Mouse (Mus musculus) olfactory bulb, adult 2 months (tissue): ENCODE results near the gene Rundc1.

Experiments used
- CTCF ChIP-seq: fragments of 200-500 bp; IDR thresholded peaks from 2 replicates; pipeline ENCODE4 v1.5.1; 2012; ENCODE audit warnings: low read depth, mild to moderate bottlenecking, low read length, moderate library complexity; ENCODE audit not compliant: insufficient read depth
- POLR2A ChIP-seq: fragments of 200-500 bp; IDR thresholded peaks from 2 replicates; pipeline ENCODE4 v1.6.1; 2012; ENCODE audit warnings: mild to moderate bottlenecking, low read depth, low read length, moderate library complexity; ENCODE audit not compliant: insufficient read depth

- no peak for TF ChIP-seq POLR2A
- TF ChIP-seq CTCF, result no peak
These were observed 37.9 kb downstream of the Rundc1 start for GRCm38 (mm10) chr11:101462583-101463440.
